Mouse (Mus musculus): ENCODE data around the gene Sec16b. TPM values are rescaled to one million over a fixed set of nuclear protein-coding genes. Genes with fewer than 3 reads are reported as not detected.

The Sec16b gene
- polyA plus RNA-seq, 1 experiment from 2014 or later: 0.74 TPM

GRCm38 (mm10) chr1:157537636-157538035 lies 31.1 kb downstream of the Sec16b start:
- Histone ChIP-seq H3K27ac (ENCODE audit: low read depth, low read length) (no peak overlapping the region), H3K9ac (ENCODE audit: low read depth, low read length) (no peak overlapping the region), H3K4me1 (ENCODE audit: control insufficient read depth, insufficient read depth, low read length) (peaks cover 3% of the 10 kb centered on the region; the same call in 1 of the 2 replicates), H3K36me3 (ENCODE audit: control insufficient read depth, insufficient read depth, low read length) (no peaks in the 10 kb centered on the region), H3K4me2 (no peak overlapping the region), H3K4me3 (ENCODE audit: low read depth, low read length) (no peak overlapping the region), H3K27me3 (ENCODE audit: control insufficient read depth, insufficient read depth, low read length) (no peaks in the 10 kb centered on the region), H3K9me3 (replicated peaks; ENCODE audit: control insufficient read depth, low read length) (no peaks in the 10 kb centered on the region)
- 75% methylated on average over 5 of the region's 5 CpGs for WGBS (ENCODE audit: insufficient replicate concordance)
- no peak for ATAC-seq (replicated peaks; ENCODE audit: insufficient number of reproducible peaks, low FRiP score, low TSS enrichment)

DNA sequence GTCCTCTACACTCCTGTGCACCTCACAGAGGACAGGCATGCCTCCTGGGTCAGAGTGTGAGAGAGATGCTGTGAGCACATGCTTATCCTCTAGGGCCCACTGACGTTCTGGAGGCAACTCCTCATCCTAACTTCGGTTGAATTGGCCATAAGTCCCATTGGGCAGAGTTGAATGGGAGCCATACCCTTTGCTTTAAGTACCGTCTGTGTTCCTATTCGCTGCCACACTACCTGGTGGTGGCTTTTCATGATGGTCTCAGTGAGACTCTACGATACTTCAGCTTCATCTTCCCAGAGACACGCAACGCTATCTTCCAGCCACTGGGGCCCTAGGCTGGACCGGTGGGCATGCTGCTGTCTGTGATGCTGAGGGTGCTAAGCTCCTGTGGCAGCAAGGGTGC lies 38.5 kb downstream of the Sec16b start:
- ATAC-seq (replicated peaks; ENCODE audit: insufficient number of reproducible peaks, low FRiP score, low TSS enrichment): no peak
- 87% methylated on average over 8 of the region's 8 CpGs for WGBS (ENCODE audit: insufficient replicate concordance)

DNA sequence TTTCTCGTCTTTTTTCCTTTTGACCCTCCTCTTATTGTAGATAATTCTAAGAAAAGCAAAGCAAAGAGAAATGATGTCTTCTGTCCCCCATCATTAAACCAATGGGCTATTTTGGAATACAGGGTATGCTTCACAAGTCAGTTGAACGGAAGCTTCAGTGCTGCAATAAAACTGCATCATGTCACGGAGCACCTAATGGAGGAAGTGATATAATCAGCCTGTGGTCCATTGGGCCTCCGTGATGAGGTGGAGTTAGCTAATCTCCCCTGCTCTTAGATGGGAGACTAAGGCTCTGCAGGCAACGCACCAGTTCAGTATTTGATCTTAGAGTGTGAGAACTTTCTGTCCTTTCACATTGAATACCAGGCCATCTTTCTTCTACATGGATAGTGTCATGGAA lies 41.1 kb downstream of the Sec16b start:
- no peaks in the 10 kb centered on the region for H3K4me1 ChIP-seq (ENCODE audit: control insufficient read depth, insufficient read depth, low read length)

More for the DNA sequence above, 38.5 kb downstream of the Sec16b start:
- H3K4me1 ChIP-seq (ENCODE audit: control insufficient read depth, insufficient read depth, low read length): no peaks in the 10 kb centered on the region
- no peak overlapping the region for H3K9ac ChIP-seq (ENCODE audit: low read depth, low read length)
- H3K27me3 ChIP-seq (ENCODE audit: control insufficient read depth, insufficient read depth, low read length): no peaks in the 10 kb centered on the region
- no peak overlapping the region for H3K4me2 ChIP-seq
- no peaks in the 10 kb centered on the region for H3K9me3 ChIP-seq (replicated peaks; ENCODE audit: control insufficient read depth, low read length)
- no peak overlapping the region for H3K4me3 ChIP-seq (ENCODE audit: low read depth, low read length)
- H3K36me3 ChIP-seq (ENCODE audit: control insufficient read depth, insufficient read depth, low read length): no peaks in the 10 kb centered on the region
- H3K27ac ChIP-seq (ENCODE audit: low read depth, low read length): no peak overlapping the region

GRCm38 (mm10) chr1:157549721-157550120 lies 43.2 kb downstream of the Sec16b start:
- no peak overlapping the region for H3K4me2 ChIP-seq
- no peaks in the 10 kb centered on the region for H3K36me3 ChIP-seq (ENCODE audit: control insufficient read depth, insufficient read depth, low read length)
- H3K9me3 ChIP-seq (replicated peaks; ENCODE audit: control insufficient read depth, low read length): no peaks in the 10 kb centered on the region
- ATAC-seq (replicated peaks; ENCODE audit: insufficient number of reproducible peaks, low FRiP score, low TSS enrichment): no peak
- H3K27ac ChIP-seq (ENCODE audit: low read depth, low read length): no peak overlapping the region
- H3K4me1 ChIP-seq (ENCODE audit: control insufficient read depth, insufficient read depth, low read length): peaks cover 4% of the 10 kb centered on the region; the same call in 1 of the 2 replicates
- H3K27me3 ChIP-seq (ENCODE audit: control insufficient read depth, insufficient read depth, low read length): peaks cover 3% of the 10 kb centered on the region; the same call in 1 of the 2 replicates
- WGBS (ENCODE audit: insufficient replicate concordance): 68% methylated on average over 3 of the region's 3 CpGs
- H3K4me3 ChIP-seq (ENCODE audit: low read depth, low read length): no peak overlapping the region
- H3K9ac ChIP-seq (ENCODE audit: low read depth, low read length): no peak overlapping the region

More for the DNA sequence above, 41.1 kb downstream of the Sec16b start:
- Histone ChIP-seq H3K4me2 (no peak overlapping the region), H3K36me3 (ENCODE audit: control insufficient read depth, insufficient read depth, low read length) (no peaks in the 10 kb centered on the region), H3K27ac (ENCODE audit: low read depth, low read length) (no peak overlapping the region), H3K27me3 (ENCODE audit: control insufficient read depth, insufficient read depth, low read length) (no peaks in the 10 kb centered on the region), H3K9ac (ENCODE audit: low read depth, low read length) (no peak overlapping the region), H3K4me3 (ENCODE audit: low read depth, low read length) (no peak overlapping the region), H3K9me3 (replicated peaks; ENCODE audit: control insufficient read depth, low read length) (no peaks in the 10 kb centered on the region)
- WGBS (ENCODE audit: insufficient replicate concordance): 68% methylated on average over 5 of the region's 5 CpGs
- no peak for ATAC-seq (replicated peaks; ENCODE audit: insufficient number of reproducible peaks, low FRiP score, low TSS enrichment)

DNA sequence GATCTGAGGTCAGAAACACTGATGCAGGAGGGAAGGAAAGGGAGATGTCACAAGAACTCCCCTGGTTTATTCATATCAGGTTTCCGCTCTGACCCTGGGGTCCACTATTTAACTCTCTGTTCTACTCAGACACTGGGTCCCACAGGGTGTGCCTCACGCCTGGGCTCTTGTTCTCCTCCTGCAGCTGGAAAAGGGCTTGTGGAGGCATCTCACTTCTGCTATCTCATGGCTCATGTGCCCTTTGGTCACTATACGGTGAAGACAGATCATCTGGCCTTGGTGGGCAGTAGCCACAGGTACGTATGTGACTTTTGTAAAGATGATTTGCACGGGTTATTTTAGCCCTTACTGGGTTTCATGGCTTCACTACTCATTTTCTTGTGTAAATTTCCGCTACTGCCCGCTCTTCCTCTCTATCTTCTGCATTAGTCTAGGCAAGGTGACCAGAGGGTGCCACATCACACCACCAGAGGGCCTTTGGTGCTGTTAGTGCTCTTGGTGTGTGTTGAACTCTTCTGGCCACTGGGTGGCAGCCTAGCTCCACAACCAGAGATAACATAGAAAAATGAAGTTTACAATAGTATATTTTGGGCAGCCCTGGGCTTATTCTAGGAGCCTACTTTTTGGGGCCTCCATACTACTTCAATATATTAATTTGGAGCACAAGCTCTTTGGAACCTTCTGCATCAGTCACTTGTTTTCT lies 46.4 kb downstream of the Sec16b start:
- 61% methylated on average over 7 of the region's 7 CpGs for WGBS (ENCODE audit: insufficient replicate concordance)
- no peak for ATAC-seq (replicated peaks; ENCODE audit: insufficient number of reproducible peaks, low FRiP score, low TSS enrichment)

GRCm38 (mm10) chr1:157554163-157554562 lies 47.6 kb downstream of the Sec16b start:
- Histone ChIP-seq H3K4me2 (no peak overlapping the region), H3K4me3 (ENCODE audit: low read depth, low read length) (no peak overlapping the region), H3K36me3 (ENCODE audit: control insufficient read depth, insufficient read depth, low read length) (no peaks in the 10 kb centered on the region), H3K4me1 (ENCODE audit: control insufficient read depth, insufficient read depth, low read length) (peaks cover 4% of the 10 kb centered on the region; the same call in 1 of the 2 replicates), H3K27me3 (ENCODE audit: control insufficient read depth, insufficient read depth, low read length) (peaks cover 6% of the 10 kb centered on the region; the same call in 1 of the 2 replicates), H3K9ac (ENCODE audit: low read depth, low read length) (no peak overlapping the region), H3K27ac (ENCODE audit: low read depth, low read length) (no peak overlapping the region), H3K9me3 (replicated peaks; ENCODE audit: control insufficient read depth, low read length) (no peaks in the 10 kb centered on the region)
- ATAC-seq (replicated peaks; ENCODE audit: insufficient number of reproducible peaks, low FRiP score, low TSS enrichment): no peak
- WGBS (ENCODE audit: insufficient replicate concordance): 64% methylated on average over 3 of the region's 3 CpGs

More for the DNA sequence above, 46.4 kb downstream of the Sec16b start:
- Histone ChIP-seq H3K4me1 (ENCODE audit: control insufficient read depth, insufficient read depth, low read length) (peaks cover 4% of the 10 kb centered on the region; the same call in 1 of the 2 replicates), H3K27me3 (ENCODE audit: control insufficient read depth, insufficient read depth, low read length) (peaks cover 6% of the 10 kb centered on the region; the same call in 1 of the 2 replicates), H3K9me3 (replicated peaks; ENCODE audit: control insufficient read depth, low read length) (no peaks in the 10 kb centered on the region), H3K4me2 (no peak overlapping the region), H3K27ac (ENCODE audit: low read depth, low read length) (no peak overlapping the region), H3K9ac (ENCODE audit: low read depth, low read length) (no peak overlapping the region), H3K36me3 (ENCODE audit: control insufficient read depth, insufficient read depth, low read length) (no peaks in the 10 kb centered on the region), H3K4me3 (ENCODE audit: low read depth, low read length) (no peak overlapping the region)

GRCm38 (mm10) chr1:157554686-157555530 lies 48.4 kb downstream of the Sec16b start:
- no peak overlapping the region for H3K9ac ChIP-seq (ENCODE audit: low read depth, low read length)
- H3K36me3 ChIP-seq (ENCODE audit: control insufficient read depth, insufficient read depth, low read length): no peaks in the 10 kb centered on the region
- peak overlapping the region; percentile 23 for H3K4me3 ChIP-seq (ENCODE audit: low read depth, low read length)
- peaks cover 4% of the 10 kb centered on the region; the same call in 1 of the 2 replicates for H3K4me1 ChIP-seq (ENCODE audit: control insufficient read depth, insufficient read depth, low read length)
- H3K4me2 ChIP-seq: peak overlapping the region; percentile 54
- 0 out of 2 replicates have a peak, but pooled peaks have one; percentile 68 for ATAC-seq (replicated peaks; ENCODE audit: insufficient number of reproducible peaks, low FRiP score, low TSS enrichment)
- H3K27ac ChIP-seq (ENCODE audit: low read depth, low read length): no peak overlapping the region
- H3K27me3 ChIP-seq (ENCODE audit: control insufficient read depth, insufficient read depth, low read length): peaks cover 6% of the 10 kb centered on the region; the same call in 1 of the 2 replicates
- WGBS (ENCODE audit: insufficient replicate concordance): 24% methylated on average over 27 of the region's 27 CpGs
- H3K9me3 ChIP-seq (replicated peaks; ENCODE audit: control insufficient read depth, low read length): no peaks in the 10 kb centered on the region

DNA sequence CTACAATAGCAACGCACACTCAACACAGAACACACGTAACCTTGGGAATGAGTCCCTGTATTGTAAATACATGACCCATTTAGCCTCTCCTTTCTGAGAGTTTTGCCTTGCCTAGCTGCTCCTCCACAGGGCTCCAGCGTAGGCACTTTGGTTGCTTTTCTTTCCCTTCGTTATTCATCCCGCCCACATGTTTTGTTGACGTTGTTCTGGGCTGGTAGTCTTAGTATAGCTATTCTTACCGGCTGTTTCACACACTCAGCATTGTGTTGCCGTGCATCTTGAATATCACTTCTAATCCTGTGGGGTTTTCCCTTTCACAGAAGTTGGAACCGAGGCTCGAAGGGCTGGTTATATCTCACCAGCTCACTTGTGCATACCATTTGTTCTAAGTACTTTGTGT lies 49.2 kb downstream of the Sec16b start:
- WGBS (ENCODE audit: insufficient replicate concordance): 78% methylated on average over 10 of the region's 10 CpGs
- H3K36me3 ChIP-seq (ENCODE audit: control insufficient read depth, insufficient read depth, low read length): no peaks in the 10 kb centered on the region
- H3K9ac ChIP-seq (ENCODE audit: low read depth, low read length): no peak overlapping the region
- no peak overlapping the region for H3K4me3 ChIP-seq (ENCODE audit: low read depth, low read length)
- H3K9me3 ChIP-seq (replicated peaks; ENCODE audit: control insufficient read depth, low read length): no peaks in the 10 kb centered on the region
- peaks cover 4% of the 10 kb centered on the region; the same call in 1 of the 2 replicates for H3K4me1 ChIP-seq (ENCODE audit: control insufficient read depth, insufficient read depth, low read length)
- no peak for ATAC-seq (replicated peaks; ENCODE audit: insufficient number of reproducible peaks, low FRiP score, low TSS enrichment)
- no peak overlapping the region for H3K27ac ChIP-seq (ENCODE audit: low read depth, low read length)
- peaks cover 6% of the 10 kb centered on the region; the same call in 1 of the 2 replicates for H3K27me3 ChIP-seq (ENCODE audit: control insufficient read depth, insufficient read depth, low read length)
- H3K4me2 ChIP-seq: no peak overlapping the region

Measured in heart, embryonic 11.5 days (tissue).